Mouse (Mus musculus): Measurements from ENCODE around the gene Filip1l. TPM values are rescaled to one million over a fixed set of nuclear protein-coding genes. Genes with fewer than 3 reads are reported as not detected.

Gene Filip1l
- polyA plus RNA-seq, 1 experiment, result 138 TPM

- TF ChIP-seq CTCF (IDR thresholded peaks at IDR 0.05; ENCODE audit: borderline replicate concordance, insufficient read depth, low read length) (no peak), POLR2A (IDR thresholded peaks at IDR 0.05; ENCODE audit: low read depth, low read length) (no peak)
- Histone ChIP-seq H3K4me1 (ENCODE audit: control insufficient read depth, insufficient read depth, low read length) (peaks cover 40% of the 10 kb centered on the region), H3K4me3 (ENCODE audit: insufficient read depth, low read length) (no peak overlapping the region), H3K27ac (ENCODE audit: insufficient read depth, low read length) (peak overlapping the region; percentile 35; the same call in 1 of the 2 replicates)
These were observed 205.4 kb downstream of the Filip1l start for GRCm38 (mm10) chr16:57558258-57558657.

DNA sequence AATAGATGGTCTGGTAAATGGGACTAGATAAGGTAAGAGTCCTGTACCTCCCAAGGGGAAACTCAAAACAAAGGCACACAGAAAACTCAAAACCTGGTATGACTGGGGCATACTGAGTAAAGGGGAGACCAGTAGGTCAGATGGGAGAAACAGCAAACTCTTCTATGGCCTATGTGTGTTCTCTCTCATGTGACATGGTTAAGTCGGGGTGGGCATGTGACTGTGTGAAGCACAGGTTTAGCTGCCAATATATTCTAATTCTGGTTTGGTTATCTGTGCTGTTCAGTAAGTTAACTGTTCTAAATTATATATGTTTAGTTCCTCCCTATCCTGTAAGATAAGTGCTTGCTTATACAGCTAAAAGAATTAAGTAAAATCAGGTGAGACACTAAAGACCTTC is 207.3 kb downstream of the Filip1l start:
- Histone ChIP-seq H3K27ac (ENCODE audit: insufficient read depth, low read length) (peak overlapping the region; percentile 34; the same call in 1 of the 2 replicates), H3K4me3 (ENCODE audit: insufficient read depth, low read length) (no peak overlapping the region), H3K4me1 (ENCODE audit: control insufficient read depth, insufficient read depth, low read length) (peaks cover 29% of the 10 kb centered on the region)
- TF ChIP-seq POLR2A (IDR thresholded peaks at IDR 0.05; ENCODE audit: low read depth, low read length), result no peak
- no peak for TF ChIP-seq CTCF (IDR thresholded peaks at IDR 0.05; ENCODE audit: borderline replicate concordance, insufficient read depth, low read length)

GRCm38 (mm10) chr16:57563453-57563852 is 210.6 kb downstream of the Filip1l start:
- no peak for TF ChIP-seq POLR2A (IDR thresholded peaks at IDR 0.05; ENCODE audit: low read depth, low read length)
- no peak for TF ChIP-seq CTCF (IDR thresholded peaks at IDR 0.05; ENCODE audit: borderline replicate concordance, insufficient read depth, low read length)
- peak overlapping the region; percentile 93 for H3K27ac ChIP-seq (ENCODE audit: insufficient read depth, low read length)
- peaks cover 20% of the 10 kb centered on the region for H3K4me1 ChIP-seq (ENCODE audit: control insufficient read depth, insufficient read depth, low read length)
- H3K4me3 ChIP-seq (ENCODE audit: insufficient read depth, low read length), result no peak overlapping the region

- Histone ChIP-seq H3K4me3 (ENCODE audit: insufficient read depth, low read length) (no peak overlapping the region), H3K4me1 (ENCODE audit: control insufficient read depth, insufficient read depth, low read length) (peaks cover 18% of the 10 kb centered on the region), H3K27ac (ENCODE audit: insufficient read depth, low read length) (peak overlapping the region; percentile 30; the same call in 1 of the 2 replicates)
- no peak for TF ChIP-seq CTCF (IDR thresholded peaks at IDR 0.05; ENCODE audit: borderline replicate concordance, insufficient read depth, low read length)
- no peak for TF ChIP-seq POLR2A (IDR thresholded peaks at IDR 0.05; ENCODE audit: low read depth, low read length)
These were observed 211.9 kb downstream of the Filip1l start for GRCm38 (mm10) chr16:57564807-57565206.

GRCm38 (mm10) chr16:57566215-57566614 is 213.3 kb downstream of the Filip1l start:
- no peak for TF ChIP-seq POLR2A (IDR thresholded peaks at IDR 0.05; ENCODE audit: low read depth, low read length)
- no peak for TF ChIP-seq CTCF (IDR thresholded peaks at IDR 0.05; ENCODE audit: borderline replicate concordance, insufficient read depth, low read length)
- Histone ChIP-seq H3K4me3 (ENCODE audit: insufficient read depth, low read length) (no peak overlapping the region), H3K27ac (ENCODE audit: insufficient read depth, low read length) (no peak overlapping the region), H3K4me1 (ENCODE audit: control insufficient read depth, insufficient read depth, low read length) (peaks cover 20% of the 10 kb centered on the region)

DNA sequence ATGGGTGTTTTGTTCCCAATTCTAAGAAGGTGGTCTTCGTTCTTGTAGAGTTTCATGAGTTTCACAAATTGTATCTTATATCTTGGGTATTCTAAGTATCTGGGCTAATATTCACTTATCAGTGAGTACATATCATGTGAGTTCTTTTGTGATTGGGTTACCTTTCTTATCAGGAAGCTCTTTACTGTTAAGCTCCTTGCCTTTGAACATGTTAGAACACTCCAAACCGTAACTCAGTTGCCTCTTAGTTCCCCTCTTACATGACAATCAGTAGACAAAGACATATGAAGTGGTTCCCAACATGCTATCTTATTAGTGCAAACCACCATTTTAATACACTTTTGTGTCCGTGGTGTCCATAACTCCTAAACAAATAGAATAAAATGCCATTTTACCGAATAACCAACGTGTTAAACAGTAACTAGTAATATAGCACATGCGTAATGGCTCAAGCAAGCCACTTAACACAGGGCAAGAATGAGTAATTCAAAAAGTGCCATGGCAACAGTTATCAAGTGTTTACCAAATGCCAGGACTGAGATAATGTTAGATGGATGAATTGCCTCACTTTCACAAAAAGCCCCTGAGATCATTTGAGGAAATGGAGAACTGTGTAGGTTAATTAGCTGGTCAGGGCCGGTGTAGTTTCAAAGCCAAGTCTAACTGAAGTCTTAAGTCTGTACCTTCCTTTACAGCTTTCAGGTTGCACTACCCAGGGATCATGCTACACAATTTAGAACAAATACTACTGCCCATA is 215.9 kb downstream of the Filip1l start:
- no peak overlapping the region for H3K27ac ChIP-seq (ENCODE audit: insufficient read depth, low read length)

GRCm38 (mm10) chr16:57570789-57571311 is 218.0 kb downstream of the Filip1l start:
- Histone ChIP-seq H3K27ac (ENCODE audit: insufficient read depth, low read length) (no peak overlapping the region), H3K4me3 (ENCODE audit: insufficient read depth, low read length) (no peak overlapping the region), H3K4me1 (ENCODE audit: control insufficient read depth, insufficient read depth, low read length) (peaks cover 14% of the 10 kb centered on the region)
- TF ChIP-seq CTCF (IDR thresholded peaks at IDR 0.05; ENCODE audit: borderline replicate concordance, insufficient read depth, low read length), result no peak
- TF ChIP-seq POLR2A (IDR thresholded peaks at IDR 0.05; ENCODE audit: low read depth, low read length), result no peak

More for the DNA sequence above, 215.9 kb downstream of the Filip1l start:
- no peak overlapping the region for H3K4me3 ChIP-seq (ENCODE audit: insufficient read depth, low read length)
- no peak for TF ChIP-seq POLR2A (IDR thresholded peaks at IDR 0.05; ENCODE audit: low read depth, low read length)
- TF ChIP-seq CTCF (IDR thresholded peaks at IDR 0.05; ENCODE audit: borderline replicate concordance, insufficient read depth, low read length), result no peak
- H3K4me1 ChIP-seq (ENCODE audit: control insufficient read depth, insufficient read depth, low read length), result peaks cover 15% of the 10 kb centered on the region

GRCm38 (mm10) chr16:57573831-57574230 is 220.9 kb downstream of the Filip1l start:
- Histone ChIP-seq H3K27ac (ENCODE audit: insufficient read depth, low read length) (peak overlapping the region; percentile 10; the same call in 1 of the 2 replicates), H3K4me3 (ENCODE audit: insufficient read depth, low read length) (no peak overlapping the region), H3K4me1 (ENCODE audit: control insufficient read depth, insufficient read depth, low read length) (peaks cover 9% of the 10 kb centered on the region)
- TF ChIP-seq CTCF (IDR thresholded peaks at IDR 0.05; ENCODE audit: borderline replicate concordance, insufficient read depth, low read length) (no peak), POLR2A (IDR thresholded peaks at IDR 0.05; ENCODE audit: low read depth, low read length) (no peak)

- H3K4me3 ChIP-seq (ENCODE audit: insufficient read depth, low read length), result no peak overlapping the region
- no peak for TF ChIP-seq POLR2A (IDR thresholded peaks at IDR 0.05; ENCODE audit: low read depth, low read length)
- TF ChIP-seq CTCF (IDR thresholded peaks at IDR 0.05; ENCODE audit: borderline replicate concordance, insufficient read depth, low read length), result no peak
- H3K27ac ChIP-seq (ENCODE audit: insufficient read depth, low read length), result no peak overlapping the region
- peaks cover 8% of the 10 kb centered on the region for H3K4me1 ChIP-seq (ENCODE audit: control insufficient read depth, insufficient read depth, low read length)
These were observed 223.0 kb downstream of the Filip1l start for GRCm38 (mm10) chr16:57575764-57576388.

DNA sequence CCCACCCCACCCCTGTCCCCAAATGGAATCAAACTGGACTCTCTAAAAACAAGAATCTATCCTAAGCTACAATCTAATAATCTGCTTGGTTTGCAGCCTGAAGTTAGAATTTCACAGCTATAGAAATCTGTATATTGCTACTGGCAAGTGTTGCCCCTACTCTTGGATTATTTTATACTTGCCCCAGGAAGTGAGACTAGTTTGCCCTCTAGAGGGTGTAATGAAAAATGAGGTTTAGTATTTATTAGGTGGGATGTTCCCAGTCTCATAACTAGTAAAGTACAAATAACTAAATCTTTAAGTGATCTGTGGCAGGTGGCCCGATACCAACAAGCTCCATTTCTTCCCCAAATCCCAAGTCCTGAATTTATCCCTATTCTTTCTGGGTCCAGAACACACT is 224.6 kb downstream of the Filip1l start:
- TF ChIP-seq POLR2A (IDR thresholded peaks at IDR 0.05; ENCODE audit: low read depth, low read length), result no peak
- TF ChIP-seq CTCF (IDR thresholded peaks at IDR 0.05; ENCODE audit: borderline replicate concordance, insufficient read depth, low read length), result no peak
- no peak overlapping the region for H3K4me3 ChIP-seq (ENCODE audit: insufficient read depth, low read length)

More for the DNA sequence above, 224.6 kb downstream of the Filip1l start:
- Histone ChIP-seq H3K4me1 (ENCODE audit: control insufficient read depth, insufficient read depth, low read length) (no peaks in the 10 kb centered on the region; the same call in 1 of the 2 replicates), H3K27ac (ENCODE audit: insufficient read depth, low read length) (no peak overlapping the region)
